Mouse (Mus musculus) erythroblast, embryonic 14.5 days (primary cell): ENCODE results near the gene Ano2.

Experiments
- GATA1 ChIP-seq: IDR thresholded peaks from 2 replicates; pipeline ENCODE4 v1.6.1; 2012; ENCODE audit warnings: low read length, inconsistent platforms, mixed read lengths
- TAL1 ChIP-seq: IDR thresholded peaks from 3 replicates; pipeline ENCODE4 v1.6.1; 2012; ENCODE audit warnings: low read length, inconsistent platforms, mixed read lengths

- TF ChIP-seq GATA1 (no peak), TAL1 (no peak)
Measured at GRCm38 (mm10) chr6:126018411-126018810, 328.2 kb downstream of the Ano2 start.
